Mouse (Mus musculus): ENCODE data around the gene Lsmem1. TPM values are rescaled to one million over a fixed set of nuclear protein-coding genes. Genes with fewer than 3 reads are reported as not detected.

Lsmem1 gene
- polyA plus RNA-seq, 1 experiment from 2014 or later, result 0.13 TPM

GRCm38 (mm10) chr12:40134529-40134928 lies 64.8 kb downstream of the Lsmem1 start:
- WGBS, result 44% methylated on average over 11 of the region's 11 CpGs
- Histone ChIP-seq H3K27ac (no peak overlapping the region), H3K9ac (ENCODE audit: low read depth, low read length) (no peak overlapping the region), H3K4me3 (replicated peaks; ENCODE audit: low read depth, low read length) (peak overlapping the region; percentile 44; the same call in 1 of the 2 replicates), H3K27me3 (ENCODE audit: insufficient read depth, low read length) (no peaks in the 10 kb centered on the region), H3K9me3 (replicated peaks; ENCODE audit: low read length) (no peaks in the 10 kb centered on the region), H3K36me3 (ENCODE audit: insufficient read depth, low read length) (no peaks in the 10 kb centered on the region), H3K4me1 (replicated peaks; ENCODE audit: insufficient read depth, low read length) (no peaks in the 10 kb centered on the region), H3K4me2 (ENCODE audit: low read length) (peak overlapping the region; percentile 76)
- ATAC-seq (replicated peaks; ENCODE audit: low FRiP score, low read depth), result no peak
- DNase-seq (ENCODE audit: low spot score), result no peak
- no peak for TF ChIP-seq CTCF (IDR thresholded peaks at IDR 0.05; ENCODE audit: low read depth)

- H3K36me3 ChIP-seq (ENCODE audit: insufficient read depth, low read length), result no peaks in the 10 kb centered on the region
- H3K4me2 ChIP-seq (ENCODE audit: low read length), result peak within 1 kb of the TSS; percentile 76
- H3K27ac ChIP-seq, result peak within 1 kb of the TSS; percentile 32; the same call in 1 of the 2 replicates
- H3K9ac ChIP-seq (ENCODE audit: low read depth, low read length), result peak within 1 kb of the TSS; percentile 47
- H3K27me3 ChIP-seq (ENCODE audit: insufficient read depth, low read length), result no peaks in the 10 kb centered on the region
- H3K4me1 ChIP-seq (replicated peaks; ENCODE audit: insufficient read depth, low read length), result no peaks in the 10 kb centered on the region
- peak; percentile 83 for ATAC-seq (replicated peaks; ENCODE audit: low FRiP score, low read depth)
- under 1% methylated on average over 39 of the region's 39 CpGs for WGBS
- DNase-seq (ENCODE audit: low spot score), result peak; percentile 16
- TF ChIP-seq CTCF (IDR thresholded peaks at IDR 0.05; ENCODE audit: low read depth), result 0 out of 2 replicates have a peak, but pooled peaks have one; percentile 4
- no peaks in the 10 kb centered on the region for H3K9me3 ChIP-seq (replicated peaks; ENCODE audit: low read length)
- H3K4me3 ChIP-seq (replicated peaks; ENCODE audit: low read depth, low read length), result peak within 1 kb of the TSS; percentile 44
These were observed 65.6 kb downstream of the Lsmem1 start, which contains the start of gene Scin for GRCm38 (mm10) chr12:40133573-40134271. Gene Scin, minus strand, starts transcription at chr12:40134228.

GRCm38 (mm10) chr12:40133194-40133572 lies 66.1 kb downstream of the Lsmem1 start:
- 17% methylated on average over 10 of the region's 10 CpGs for WGBS
- no peak for DNase-seq (ENCODE audit: low spot score)
- no peaks in the 10 kb centered on the region for H3K4me1 ChIP-seq (replicated peaks; ENCODE audit: insufficient read depth, low read length)

More at GRCm38 (mm10) chr12:40133194-40133572, 66.1 kb downstream of the Lsmem1 start:
- Histone ChIP-seq H3K9me3 (replicated peaks; ENCODE audit: low read length) (no peaks in the 10 kb centered on the region), H3K27ac (no peak overlapping the region), H3K4me3 (replicated peaks; ENCODE audit: low read depth, low read length) (peak overlapping the region; percentile 44), H3K36me3 (ENCODE audit: insufficient read depth, low read length) (no peaks in the 10 kb centered on the region), H3K9ac (ENCODE audit: low read depth, low read length) (0 out of 2 replicates have a peak overlapping the region, but pooled peaks have one; percentile 47), H3K27me3 (ENCODE audit: insufficient read depth, low read length) (no peaks in the 10 kb centered on the region), H3K4me2 (ENCODE audit: low read length) (peak overlapping the region; percentile 76)
- no peak for ATAC-seq (replicated peaks; ENCODE audit: low FRiP score, low read depth)
- TF ChIP-seq CTCF (IDR thresholded peaks at IDR 0.05; ENCODE audit: low read depth), result no peak

MicroRNAs encoded within 50 kb of the gene (microRNA counts, 519-probe panel; counts per million panel counts)
- 330 counts per million, percentile 68 among the panel's probes with 10 or more counts for microRNA mmu-miR-1938

Small RNA genes within 50 kb of the gene (microRNA-seq; reads per million reads assigned to microRNA genes)
- not detected for gene Mir1938

Other genes with a start within 250 kb of the Lsmem1 start
- 64.4 and 65.3 TPM in 2 replicates for gene Arl4a, start 161.5 kb downstream of the Lsmem1 start, polyA plus RNA-seq (2015; fragmentation: Nextera tagmentation; extraction: Ambion mirVana)
- 56.9 and 60.9 TPM in 2 replicates for gene Scin, start 65.3 kb downstream of the Lsmem1 start, polyA plus RNA-seq (2015; fragmentation: Nextera tagmentation; extraction: Ambion mirVana)
- gene Ifrd1, start 49.0 kb upstream of the Lsmem1 start, polyA plus RNA-seq (2015; fragmentation: Nextera tagmentation; extraction: Ambion mirVana), result 107 and 119 TPM in 2 replicates
- gene Zfp277, start 246.4 kb upstream of the Lsmem1 start, polyA plus RNA-seq (2015; fragmentation: Nextera tagmentation; extraction: Ambion mirVana), result 41.8 TPM in 2 replicates
- 7.0 and 8.7 TPM in 2 replicates for gene Dock4, start 246.5 kb upstream of the Lsmem1 start, polyA plus RNA-seq (2015; fragmentation: Nextera tagmentation; extraction: Ambion mirVana)